Mouse (Mus musculus) forebrain, embryonic 16.5 days (tissue): ENCODE results near the gene Tpx2. TPM values are rescaled to one million over a fixed set of nuclear protein-coding genes. Genes with fewer than 3 reads are reported as not detected.

Source experiments
- ATAC-seq: fragments of 200-750 bp; cut with Nextera tagmentation; 2 replicates; pipeline ENCODE4 v1.8.0; 2017; ENCODE audit warnings: mild to moderate bottlenecking, moderate library complexity
- H3K27ac ChIP-seq: fragments of 300-500 bp; sonication (generic); 2 replicates; pipeline ENCODE4 v1.5.1; 2014; ENCODE audit warnings: low read length, control low read depth
- H3K27me3 ChIP-seq: fragments of 300-500 bp; sonication (generic); replicated peaks from 2 replicates; pipeline ENCODE4 v1.6.1; 2014; ENCODE audit warnings: low read length; ENCODE audit not compliant: control insufficient read depth, insufficient read depth
- H3K36me3 ChIP-seq: fragments of 300-500 bp; sonication (generic); 2 replicates; pipeline ENCODE4 v1.6.1; 2014; ENCODE audit not compliant: control insufficient read depth, insufficient read depth
- H3K4me1 ChIP-seq: fragments of 300-500 bp; sonication (generic); replicated peaks from 2 replicates; pipeline ENCODE4 v1.6.1; 2014; ENCODE audit warnings: low read length; ENCODE audit not compliant: control insufficient read depth, insufficient read depth
- H3K4me2 ChIP-seq: fragments of 300-500 bp; sonication (generic); 2 replicates; pipeline ENCODE4 v1.6.1; 2014; ENCODE audit warnings: mild to moderate bottlenecking, low read length, control low read depth
- H3K4me3 ChIP-seq: fragments of 300-500 bp; sonication (generic); replicated peaks from 2 replicates; pipeline ENCODE4 v1.5.1; 2014; ENCODE audit warnings: mild to moderate bottlenecking, low read length, control low read depth
- H3K9ac ChIP-seq: fragments of 300-500 bp; sonication (generic); replicated peaks from 2 replicates; pipeline ENCODE4 v1.6.1; 2014; ENCODE audit warnings: low read depth, low read length, control low read depth
- H3K9me3 ChIP-seq: fragments of 300-500 bp; sonication (generic); 2 replicates; pipeline ENCODE4 v1.6.1; 2016; ENCODE audit warnings: low read length; ENCODE audit not compliant: control insufficient read depth
- WGBS: fragments of 180-500 bp; shearing (Covaris S2); extraction: QIAGEN DNeasy Blood & Tissue Kit; methylation state at CpG from one replicate; pipeline ENCODE4 v1.1.7; 2014; 5-methylcytosine and 5-hydroxymethylcytosine counted together
- polyA plus RNA-seq: library from polyadenylated mRNA; unstranded; fragments of >200 nt; fragmentation: Nextera tagmentation; extraction: Ambion mirVana; gene quantifications from 2 replicates; pipeline ENCODE4 v1.2.1, GENCODE M21; 2015

Gene Tpx2
- polyA plus RNA-seq, 1 experiment from 2014 or later, result 40.0 TPM

DNA sequence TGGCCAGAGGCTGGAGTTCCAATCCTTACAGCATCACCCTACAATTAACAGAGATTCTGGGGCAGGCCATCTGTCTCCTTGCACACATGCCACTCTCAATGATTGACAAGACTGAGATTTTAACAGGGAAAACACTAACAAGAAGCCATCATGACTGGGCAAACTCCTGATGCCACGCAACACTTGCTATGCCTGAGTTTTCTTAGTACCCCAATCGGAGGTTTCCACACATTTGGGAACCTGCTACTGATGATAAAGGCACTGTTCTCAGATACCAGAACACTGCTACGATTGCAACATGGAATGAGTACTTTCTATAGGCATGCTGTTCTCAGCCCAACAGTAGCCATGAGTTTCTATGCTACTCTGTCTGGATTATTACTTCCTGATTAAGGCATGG is 21.3 kb upstream of the Tpx2 start:
- no peak for ATAC-seq
- H3K4me3 ChIP-seq, result no peak overlapping the region
- WGBS, result 75% methylated on average over 3 of the region's 3 CpGs
- H3K4me1 ChIP-seq, result peaks cover 54% of the 10 kb centered on the region
- no peak overlapping the region for H3K9ac ChIP-seq
- H3K9me3 ChIP-seq, result no peaks in the 10 kb centered on the region
- no peak overlapping the region for H3K27ac ChIP-seq
- no peaks in the 10 kb centered on the region for H3K27me3 ChIP-seq
- peak overlapping the region; percentile 2 for H3K4me2 ChIP-seq
- H3K36me3 ChIP-seq, result no peaks in the 10 kb centered on the region

DNA sequence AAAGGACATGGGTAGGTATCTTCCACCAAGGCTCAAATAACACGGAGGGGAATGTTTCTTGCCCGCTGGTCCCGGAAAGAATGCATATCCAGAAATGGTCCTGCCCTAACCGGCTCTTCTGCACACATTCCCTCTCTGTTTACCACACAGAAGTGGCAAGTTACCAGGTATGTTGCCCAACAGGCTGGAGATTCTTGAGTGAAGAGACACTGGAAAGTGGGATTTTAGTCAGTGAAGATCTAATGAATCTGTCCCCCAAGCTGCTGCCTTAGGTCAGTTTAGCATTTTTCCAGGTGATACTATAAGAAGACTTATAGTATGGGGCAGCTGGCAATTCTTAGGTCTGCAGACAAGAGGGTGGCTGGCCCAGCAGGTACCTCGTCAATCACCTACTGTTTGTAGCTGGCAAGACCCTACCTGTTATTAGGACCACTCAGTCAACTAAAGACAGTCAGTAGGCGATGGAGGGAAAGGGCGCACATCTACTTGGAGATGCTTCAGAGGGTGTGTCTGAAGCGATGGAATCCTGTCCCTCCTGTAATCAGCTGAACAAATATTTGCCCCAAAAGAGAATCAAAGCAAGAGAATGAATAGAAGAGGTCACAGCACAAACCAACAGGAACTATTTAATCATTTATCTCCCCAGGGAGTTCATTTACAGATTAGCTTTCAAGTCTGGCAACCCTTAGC is 20.3 kb upstream of the Tpx2 start:
- Histone ChIP-seq H3K9ac (no peak overlapping the region; the same call in 1 of the 2 replicates), H3K27ac (no peak overlapping the region), H3K4me1 (peaks cover 54% of the 10 kb centered on the region), H3K9me3 (no peaks in the 10 kb centered on the region), H3K4me3 (peak overlapping the region; percentile 87; the same call in 1 of the 2 replicates), H3K27me3 (no peaks in the 10 kb centered on the region), H3K4me2 (peak overlapping the region; percentile 64), H3K36me3 (no peaks in the 10 kb centered on the region)
- no peak for ATAC-seq
- 88% methylated on average over 8 of the region's 8 CpGs for WGBS

DNA sequence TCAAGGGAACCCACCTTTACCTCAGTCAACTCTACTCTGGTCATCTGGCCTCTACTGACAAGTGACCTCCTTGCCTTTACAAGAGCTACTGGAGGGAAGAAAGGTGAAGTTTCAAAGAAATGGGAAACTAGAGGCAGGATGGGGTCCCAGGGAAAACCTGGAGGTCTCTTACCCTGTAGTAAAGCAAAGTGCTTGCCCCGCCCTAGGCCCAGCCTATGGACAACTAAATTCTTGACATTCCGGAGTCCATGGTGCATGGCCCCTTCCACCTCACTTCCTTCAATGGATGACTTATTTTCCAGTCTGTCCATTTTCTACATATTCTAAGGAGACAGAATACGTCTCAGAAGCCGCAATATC is 19.8 kb upstream of the Tpx2 start:
- 84% methylated on average over 4 of the region's 4 CpGs for WGBS
- Histone ChIP-seq H3K4me2 (peak overlapping the region; percentile 64), H3K36me3 (no peaks in the 10 kb centered on the region), H3K4me3 (peak overlapping the region; percentile 87), H3K9ac (no peak overlapping the region; the same call in 1 of the 2 replicates), H3K27me3 (no peaks in the 10 kb centered on the region), H3K27ac (no peak overlapping the region), H3K9me3 (no peaks in the 10 kb centered on the region), H3K4me1 (peaks cover 54% of the 10 kb centered on the region)
- ATAC-seq, result no peak

DNA sequence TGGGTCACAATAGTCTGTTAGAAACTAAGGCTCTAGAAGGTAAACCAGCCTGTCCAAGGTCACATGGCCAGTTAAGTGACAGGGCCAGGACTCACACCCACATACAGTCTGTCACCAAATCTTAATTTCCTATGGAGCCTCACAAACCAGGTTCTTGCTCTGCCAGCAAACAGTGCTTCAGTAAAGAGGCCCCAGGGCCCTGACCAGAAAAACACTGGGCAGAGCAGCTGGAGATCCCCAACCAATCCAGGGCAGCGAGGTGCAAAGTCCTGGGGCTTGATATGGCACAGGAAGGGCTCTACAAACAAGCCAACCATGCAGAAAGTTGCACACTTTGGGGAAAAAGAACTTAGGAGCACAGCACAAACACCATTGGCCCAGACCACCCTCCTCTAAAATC is 19.2 kb upstream of the Tpx2 start:
- Histone ChIP-seq H3K27me3 (no peaks in the 10 kb centered on the region), H3K27ac (no peak overlapping the region), H3K9me3 (no peaks in the 10 kb centered on the region), H3K4me2 (peak overlapping the region; percentile 64), H3K9ac (peak overlapping the region; percentile 20; the same call in 1 of the 2 replicates), H3K4me1 (peaks cover 54% of the 10 kb centered on the region), H3K36me3 (no peaks in the 10 kb centered on the region), H3K4me3 (peak overlapping the region; percentile 87)
- WGBS, result 46% methylated on average over 1 of the region's 1 CpGs
- no peak for ATAC-seq

DNA sequence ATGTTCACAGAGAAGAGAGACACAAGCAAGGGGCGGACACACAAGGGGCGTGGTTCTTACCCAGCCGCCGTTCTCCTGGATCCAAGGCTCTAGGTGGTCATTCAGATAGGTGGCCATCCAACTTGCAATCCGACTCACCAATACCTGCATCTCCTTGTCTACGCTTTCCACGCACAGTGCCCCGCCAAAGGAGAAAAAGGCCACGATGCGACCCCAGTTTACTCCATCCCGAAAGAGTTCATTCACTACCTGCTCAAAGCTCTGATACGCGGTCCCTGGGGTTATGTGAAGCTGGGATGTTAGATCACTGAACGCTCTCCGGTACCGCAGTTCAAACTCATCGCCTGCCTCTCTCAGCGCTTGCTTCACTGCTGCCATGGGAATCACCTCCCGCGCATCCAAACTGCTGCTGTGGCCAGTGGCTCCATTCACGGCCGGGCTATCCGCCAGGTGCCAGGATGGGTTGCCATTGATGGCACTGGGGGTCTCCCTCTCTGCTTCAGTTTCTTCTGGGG is 18.3 kb upstream of the Tpx2 start:
- ATAC-seq, result no peak
- Histone ChIP-seq H3K9me3 (no peaks in the 10 kb centered on the region), H3K36me3 (no peaks in the 10 kb centered on the region), H3K27me3 (no peaks in the 10 kb centered on the region), H3K27ac (peak overlapping the region; percentile 99; the same call in 1 of the 2 replicates), H3K9ac (peak overlapping the region; percentile 98), H3K4me3 (peak overlapping the region; percentile 87), H3K4me1 (peaks cover 50% of the 10 kb centered on the region), H3K4me2 (peak overlapping the region; percentile 64)
- WGBS, result 72% methylated on average over 23 of the region's 23 CpGs

DNA sequence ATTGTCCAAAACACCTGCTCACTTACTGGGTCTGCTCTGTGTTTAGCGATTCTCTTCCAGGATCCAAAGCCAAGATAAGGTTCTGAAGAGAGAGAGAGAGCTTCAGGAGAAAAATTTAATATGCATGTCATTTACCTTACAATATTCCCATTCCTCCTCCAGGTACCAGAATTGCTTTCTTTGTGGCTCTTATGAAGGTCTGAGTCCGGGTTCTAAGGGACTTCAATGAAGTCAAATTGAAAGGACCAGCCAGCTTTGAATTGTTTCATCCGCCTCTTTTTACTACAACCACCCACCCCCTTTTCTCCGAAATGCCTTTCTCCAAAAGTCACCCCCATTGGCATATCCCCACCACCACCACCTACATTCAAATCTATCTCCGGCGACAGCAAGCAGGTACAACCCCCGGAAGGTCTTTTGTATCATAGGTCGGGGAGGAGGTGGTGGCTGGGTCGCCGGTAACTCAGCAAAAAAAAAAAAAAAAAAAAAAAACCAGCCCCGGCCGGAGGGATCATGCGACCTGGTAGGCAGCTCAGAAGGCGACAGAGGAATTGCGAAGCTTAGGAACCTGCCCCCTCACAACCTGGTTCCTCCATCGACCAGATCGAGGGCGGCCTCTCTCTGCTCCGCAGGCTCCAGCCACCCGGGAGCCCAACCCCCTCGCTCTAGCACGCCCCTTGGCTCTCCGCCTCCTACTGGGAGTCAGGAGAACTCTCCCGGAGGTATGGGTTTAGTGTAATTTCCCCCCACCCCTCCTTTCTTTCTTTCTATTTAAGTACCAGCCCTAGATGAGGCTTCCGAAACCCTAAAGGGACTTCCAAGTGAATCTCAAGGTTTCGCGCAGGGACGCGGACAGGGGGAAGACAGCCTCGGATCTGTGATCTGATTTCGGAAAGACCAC is 17.5 kb upstream of the Tpx2 start:
- Histone ChIP-seq H3K27me3 (no peaks in the 10 kb centered on the region), H3K4me1 (peaks cover 45% of the 10 kb centered on the region), H3K4me2 (peak overlapping the region; percentile 64), H3K27ac (peak overlapping the region; percentile 99), H3K36me3 (no peaks in the 10 kb centered on the region), H3K4me3 (peak overlapping the region; percentile 87), H3K9me3 (no peaks in the 10 kb centered on the region), H3K9ac (peak overlapping the region; percentile 98)
- ATAC-seq, result peak; percentile 79
- WGBS, result 1% methylated on average over 31 of the region's 31 CpGs

DNA sequence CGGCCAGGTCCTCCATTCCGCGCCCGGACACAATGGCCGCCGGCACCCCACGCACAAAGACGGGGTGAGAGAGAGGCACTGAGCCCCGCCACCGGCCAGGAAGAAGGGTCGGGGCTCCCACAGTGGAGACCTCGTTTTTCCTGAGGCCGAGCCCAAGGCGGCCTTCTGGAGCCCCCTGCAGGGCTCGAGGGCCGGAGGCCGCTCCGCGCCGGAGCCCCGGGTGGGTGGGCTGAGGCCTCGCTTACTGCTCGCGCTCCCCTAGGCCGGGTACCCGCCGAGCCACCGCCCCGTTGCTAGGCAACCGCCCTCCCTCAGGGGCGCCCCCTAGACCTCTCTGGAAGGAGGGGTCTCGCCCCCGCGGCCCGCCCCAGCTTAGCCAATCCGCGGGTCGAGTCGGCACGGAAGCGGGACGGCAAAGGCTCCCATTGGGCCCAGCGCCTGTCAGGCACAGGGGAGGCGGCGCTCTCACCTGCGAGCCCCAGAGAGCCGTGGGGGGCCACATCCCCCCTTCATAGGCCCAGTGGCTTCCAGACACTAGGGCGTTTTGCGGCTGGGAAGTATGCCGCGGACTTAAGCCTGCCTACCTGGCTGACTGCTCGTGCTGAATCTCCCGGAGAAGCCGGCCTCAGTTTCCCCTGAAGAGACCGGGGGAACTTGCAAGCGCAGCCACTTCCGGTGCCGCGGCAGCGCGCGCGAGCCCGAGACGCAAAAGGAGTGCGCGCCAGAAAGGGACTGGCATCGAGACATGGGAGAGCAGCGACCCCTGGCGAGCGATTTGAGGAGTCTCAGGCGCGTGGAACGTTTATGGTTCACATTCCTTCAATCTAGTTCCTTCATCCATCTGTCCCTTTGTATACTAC is 16.5 kb upstream of the Tpx2 start, which contains the start of gene Bcl2l1:
Gene Bcl2l1 (minus strand): TSS at position 710 of the 860 bp plus-strand sequence.
- peak within 1 kb of the TSS; percentile 99 for H3K27ac ChIP-seq
- peak within 1 kb of the TSS; percentile 64 for H3K4me2 ChIP-seq
- H3K36me3 ChIP-seq, result no peaks in the 10 kb centered on the region
- under 1% methylated on average over 74 of the region's 74 CpGs for WGBS
- no peaks in the 10 kb centered on the region for H3K27me3 ChIP-seq
- H3K4me1 ChIP-seq, result peaks cover 36% of the 10 kb centered on the region
- peak; percentile 97 for ATAC-seq
- no peaks in the 10 kb centered on the region for H3K9me3 ChIP-seq
- peak within 1 kb of the TSS; percentile 98 for H3K9ac ChIP-seq
- H3K4me3 ChIP-seq, result peak within 1 kb of the TSS; percentile 87

DNA sequence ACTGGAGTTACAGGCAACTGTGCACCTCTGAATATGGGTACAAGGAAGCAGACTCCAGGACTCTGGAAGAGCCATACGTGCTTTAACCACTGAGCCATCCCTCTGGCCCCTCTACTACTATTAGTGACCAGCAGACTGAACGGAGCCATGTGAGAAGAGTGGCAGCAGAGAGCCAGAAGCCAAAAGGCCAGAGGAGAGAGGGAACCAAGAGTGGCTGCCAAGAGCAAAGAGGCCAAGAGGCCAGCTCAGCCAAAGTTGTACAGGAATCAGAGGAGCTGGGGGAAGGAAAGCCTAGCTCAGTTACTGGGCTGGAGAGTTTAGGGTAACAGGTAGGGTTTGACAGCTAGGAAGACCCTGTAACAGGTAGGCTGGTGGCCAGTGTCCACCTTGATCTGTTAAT is 8.5 kb upstream of the Tpx2 start:
- Histone ChIP-seq H3K9me3 (no peaks in the 10 kb centered on the region), H3K4me3 (no peak overlapping the region), H3K9ac (no peak overlapping the region), H3K27me3 (no peaks in the 10 kb centered on the region), H3K27ac (no peak overlapping the region), H3K4me2 (no peak overlapping the region), H3K36me3 (no peaks in the 10 kb centered on the region), H3K4me1 (no peaks in the 10 kb centered on the region)
- no peak for ATAC-seq
- 64% methylated on average over 2 of the region's 2 CpGs for WGBS
